25 mouse cellular contexts compared by ENCODE assay signal in the genomic region with DNA sequence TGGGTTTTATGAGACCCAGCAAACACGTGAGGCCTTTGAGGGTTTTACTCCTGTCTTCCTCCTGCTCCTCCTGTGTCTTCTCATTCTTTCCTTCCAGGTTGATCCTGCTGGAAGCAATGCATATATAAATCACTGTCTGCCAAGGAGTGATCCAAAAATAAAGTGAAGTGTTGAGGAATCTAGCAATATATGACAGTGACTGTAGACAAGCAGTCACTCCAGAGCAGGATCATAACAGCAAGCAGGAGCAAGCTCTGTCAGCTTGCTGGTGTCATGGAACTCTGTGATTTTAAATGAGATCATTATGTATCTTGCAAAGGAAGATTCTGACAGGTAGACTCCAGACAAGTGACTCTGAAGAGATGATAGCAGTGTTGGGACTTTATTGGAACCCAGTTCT.
"Had no signal": no experiment of that assay in that cellular context is flagged by ENCODE, and none has a peak within 500 bp of the region (broad histone marks: within the 10 kb centered on the region; RNA-seq: fewer than 3 reads in every experiment).

No protein-coding gene starts in this region.

- H3K9me3 ChIP-seq: heart, embryonic 10.5 days; heart, embryonic 12.5 days; hindbrain, embryonic 12.5 days; intestine, embryonic 15.5 days; limb, embryonic 13.5 days; limb, embryonic 15.5 days; liver, embryonic 12.5 days had no signal

- ATAC-seq: inflammation-experienced regulatory T-cells, adult 6 months; intestine, embryonic 15.5 days; intestine, postnatal 0 days; liver, embryonic 12.5 days had no signal

- H3K27ac ChIP-seq: gastrocnemius, adult 2 months; heart, embryonic 10.5 days; hindbrain, embryonic 12.5 days; hindbrain, embryonic 14.5 days; intestine, embryonic 15.5 days; layer of hippocampus, adult 2 months; limb, embryonic 13.5 days; limb, embryonic 15.5 days; liver, embryonic 12.5 days; liver, embryonic 14.5 days had no signal

- H3K36me3 ChIP-seq: heart, embryonic 10.5 days; heart, embryonic 12.5 days; hindbrain, embryonic 12.5 days; intestine, embryonic 15.5 days; limb, embryonic 13.5 days; limb, embryonic 15.5 days; liver, embryonic 12.5 days had no signal

- H3K4me2 ChIP-seq: heart, embryonic 12.5 days; hindbrain, embryonic 12.5 days; hindbrain, embryonic 14.5 days; intestine, embryonic 15.5 days; limb, embryonic 13.5 days; limb, embryonic 15.5 days; liver, embryonic 12.5 days had no signal

- H3K4me1 ChIP-seq: heart, embryonic 10.5 days; heart, embryonic 12.5 days; intestine, embryonic 15.5 days; limb, embryonic 13.5 days; limb, embryonic 15.5 days; liver, embryonic 12.5 days had no signal

- H3K27me3 ChIP-seq: heart, embryonic 12.5 days; hindbrain, embryonic 12.5 days; intestine, embryonic 15.5 days; limb, embryonic 13.5 days; limb, embryonic 15.5 days; liver, embryonic 12.5 days had no signal

- DNase-seq: gastrocnemius, adult 2 months; gastrocnemius, postnatal 10 days; gastrocnemius, postnatal 25 days; heart, adult 18-20 months; heart, postnatal 10 days; heart, postnatal 4 days; kidney, adult 18-20 months; kidney, adult 8-10 months; kidney, postnatal 10 days; kidney, postnatal 25 days; kidney, postnatal 4 days; layer of hippocampus, postnatal 36 days; left cerebral cortex, postnatal 4 days had no signal

- H3K9ac ChIP-seq: heart, embryonic 12.5 days; hindbrain, embryonic 12.5 days; hindbrain, embryonic 14.5 days; intestine, embryonic 15.5 days; limb, embryonic 13.5 days; limb, embryonic 15.5 days; liver, embryonic 12.5 days; liver, embryonic 14.5 days had no signal

- H3K4me3 ChIP-seq: gastrocnemius, adult 2 months; heart, embryonic 10.5 days; heart, embryonic 12.5 days; hindbrain, embryonic 12.5 days; intestine, embryonic 15.5 days; layer of hippocampus, adult 2 months; limb, embryonic 13.5 days; limb, embryonic 15.5 days; liver, embryonic 12.5 days had no signal
